Mouse (Mus musculus) hindbrain, embryonic 12.5 days (tissue): ENCODE measurements around the gene Tnnt1. TPM values are rescaled to one million over a fixed set of nuclear protein-coding genes. Genes with fewer than 3 reads are reported as not detected.

ENCODE experiments used
- ATAC-seq: fragments of 200-750 bp; cut with Nextera tagmentation; 2 replicates; pipeline ENCODE4 v1.8.0; 2017; ENCODE audit warnings: moderate TSS enrichment; ENCODE audit not compliant: low FRiP score
- H3K27ac ChIP-seq: fragments of 300-500 bp; sonication (generic); 2 replicates; pipeline ENCODE4 v1.5.1; 2016; ENCODE audit warnings: mild to moderate bottlenecking
- H3K27me3 ChIP-seq: fragments of 300-500 bp; sonication (generic); 2 replicates; pipeline ENCODE4 v1.6.1; 2016; ENCODE audit warnings: mild to moderate bottlenecking
- H3K36me3 ChIP-seq: fragments of 300-500 bp; sonication (generic); 2 replicates; pipeline ENCODE4 v1.6.1; 2016; ENCODE audit warnings: mild to moderate bottlenecking
- H3K4me1 ChIP-seq: fragments of 300-500 bp; sonication (generic); 2 replicates; pipeline ENCODE4 v1.6.1; 2016
- H3K4me2 ChIP-seq: fragments of 300-500 bp; sonication (generic); replicated peaks from 2 replicates; pipeline ENCODE4 v1.6.1; 2016; ENCODE audit warnings: mild to moderate bottlenecking
- H3K4me3 ChIP-seq: fragments of 300-500 bp; sonication (generic); 2 replicates; pipeline ENCODE4 v1.5.1; 2016; ENCODE audit warnings: mild to moderate bottlenecking
- H3K9ac ChIP-seq: fragments of 300-500 bp; sonication (generic); 2 replicates; pipeline ENCODE4 v1.6.1; 2016; ENCODE audit warnings: mild to moderate bottlenecking, moderate library complexity
- H3K9me3 ChIP-seq: fragments of 300-500 bp; sonication (generic); replicated peaks from 2 replicates; pipeline ENCODE4 v1.6.1; 2016; ENCODE audit warnings: mild to moderate bottlenecking
- WGBS: fragments of 180-500 bp; shearing (Covaris S2); methylation state at CpG from one replicate; pipeline ENCODE4 v1.1.7; 2016; 5-methylcytosine and 5-hydroxymethylcytosine counted together
- polyA plus RNA-seq: library from polyadenylated mRNA; unstranded; fragments of >200 nt; fragmentation: Nextera tagmentation; extraction: Ambion mirVana; gene quantifications from 2 replicates; pipeline ENCODE4 v1.2.1, GENCODE M21; 2016

Gene Tnnt1
- polyA plus RNA-seq, 1 experiment from 2014 or later: 19.2 TPM

DNA sequence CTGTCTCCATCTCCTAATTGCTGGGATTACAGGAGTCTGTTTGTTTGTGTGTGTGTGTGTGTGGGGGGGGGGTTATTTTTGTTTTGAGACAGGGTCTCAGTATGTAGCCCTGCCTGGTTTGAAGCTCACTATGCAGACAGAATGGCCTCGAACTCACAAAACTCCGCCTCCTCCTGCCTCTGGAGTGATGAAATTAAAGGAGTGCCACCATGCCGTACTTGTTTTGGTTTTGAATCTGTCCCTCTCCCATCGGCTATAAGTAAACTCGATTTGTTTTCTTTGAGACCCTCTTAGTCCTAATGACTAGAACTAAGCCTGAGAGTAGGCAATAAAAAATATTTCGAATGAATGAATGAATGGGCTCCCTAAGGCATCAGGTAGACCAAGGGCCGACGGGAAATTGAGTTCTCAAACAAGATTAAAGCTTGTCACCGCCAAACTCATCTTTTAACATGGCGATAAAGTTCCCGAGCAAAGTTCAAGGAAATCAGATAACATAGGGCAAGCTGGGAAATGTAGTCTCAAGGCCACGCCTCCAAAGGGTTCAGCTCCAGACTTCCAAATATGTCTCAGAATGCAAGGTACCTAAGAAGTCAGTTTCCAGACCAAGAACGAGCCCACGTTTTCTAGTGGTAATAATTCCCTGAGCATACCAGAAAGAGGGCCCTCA lies 13.6 kb downstream of the Tnnt1 start:
- Histone ChIP-seq H3K27me3 (no peaks in the 10 kb centered on the region), H3K27ac (no peak overlapping the region), H3K4me1 (peaks cover 31% of the 10 kb centered on the region), H3K9ac (peak overlapping the region; percentile 97), H3K36me3 (0 out of 2 replicates have a peak, but pooled peaks cover under 1% of the 10 kb centered on the region), H3K9me3 (no peaks in the 10 kb centered on the region), H3K4me2 (peak overlapping the region; percentile 89), H3K4me3 (peak overlapping the region; percentile 97)
- 12% methylated on average over 14 of the region's 14 CpGs for WGBS
- peak; percentile 9; the same call in 1 of the 2 replicates for ATAC-seq

DNA sequence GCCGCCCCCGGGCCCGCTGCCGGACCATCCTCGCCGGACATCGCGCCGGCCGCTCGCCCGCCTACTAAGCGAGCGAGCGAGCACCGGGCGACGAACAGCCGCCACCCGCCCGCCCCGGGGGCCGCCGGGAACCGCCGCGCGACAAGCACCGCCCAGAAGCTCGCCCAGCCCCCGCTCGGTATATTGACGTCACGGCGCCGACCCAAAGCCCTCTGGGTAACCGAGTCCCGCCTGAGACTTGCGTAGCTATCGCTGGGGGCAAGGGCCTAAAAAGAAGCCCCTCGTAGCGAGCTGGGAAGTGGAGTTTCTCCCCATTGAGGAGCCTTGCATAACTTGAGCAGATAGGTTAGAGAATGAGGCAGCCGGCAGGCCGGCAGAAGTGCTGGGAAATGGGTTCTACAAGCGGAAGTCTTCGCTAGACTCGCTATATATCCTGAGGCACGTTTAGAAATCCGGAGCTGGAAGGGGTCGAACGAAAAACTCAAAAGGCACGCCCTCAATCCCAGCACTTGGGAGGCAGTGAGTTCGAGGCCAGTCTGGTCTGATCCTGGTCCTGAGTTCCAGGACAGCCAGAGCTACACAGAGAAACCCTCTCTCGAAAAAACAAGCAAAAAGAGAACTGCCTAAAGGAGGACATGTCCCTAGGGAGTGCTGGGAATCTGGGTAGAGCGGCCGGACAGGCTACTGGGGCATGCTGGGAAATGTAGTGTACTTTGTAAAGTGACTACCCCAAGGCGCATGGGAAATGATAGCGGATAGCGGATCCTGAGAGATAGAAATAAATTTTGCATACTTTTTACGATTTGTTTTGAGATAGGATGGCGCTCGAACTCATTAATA lies 14.4 kb downstream of the Tnnt1 start, which contains the start of gene Ppp1r12c:
Gene Ppp1r12c (minus strand): TSS at position 123 of the 840 bp plus-strand sequence.
- peak within 1 kb of the TSS; percentile 88 for H3K27ac ChIP-seq
- H3K4me2 ChIP-seq: peak within 1 kb of the TSS; percentile 89
- under 1% methylated on average over 58 of the region's 62 CpGs for WGBS
- no peaks in the 10 kb centered on the region for H3K9me3 ChIP-seq
- H3K4me1 ChIP-seq: peaks cover 38% of the 10 kb centered on the region
- H3K36me3 ChIP-seq: peaks cover 8% of the 10 kb centered on the region; the same call in 1 of the 2 replicates
- H3K9ac ChIP-seq: peak within 1 kb of the TSS; percentile 97
- peak; percentile 92 for ATAC-seq
- H3K4me3 ChIP-seq: peak within 1 kb of the TSS; percentile 97
- no peaks in the 10 kb centered on the region for H3K27me3 ChIP-seq

GRCm38 (mm10) chr7:4500892-4501471 lies 15.2 kb downstream of the Tnnt1 start:
- Histone ChIP-seq H3K36me3 (peaks cover 15% of the 10 kb centered on the region), H3K27ac (peak overlapping the region; percentile 88), H3K4me1 (peaks cover 38% of the 10 kb centered on the region), H3K4me2 (peak overlapping the region; percentile 89), H3K4me3 (peak overlapping the region; percentile 97), H3K9me3 (no peaks in the 10 kb centered on the region), H3K9ac (peak overlapping the region; percentile 97), H3K27me3 (no peaks in the 10 kb centered on the region)
- ATAC-seq: peak; percentile 41
- under 1% methylated on average over 40 of the region's 52 CpGs for WGBS

- no peak overlapping the region for H3K4me3 ChIP-seq
These were observed 17.1 kb downstream of the Tnnt1 start for GRCm38 (mm10) chr7:4499034-4499433.

GRCm38 (mm10) chr7:4498251-4498650 lies 17.9 kb downstream of the Tnnt1 start:
- Histone ChIP-seq H3K4me1 (peaks cover 38% of the 10 kb centered on the region), H3K9me3 (no peaks in the 10 kb centered on the region), H3K27ac (0 out of 2 replicates have a peak overlapping the region, but pooled peaks have one; percentile 7), H3K9ac (0 out of 2 replicates have a peak overlapping the region, but pooled peaks have one; percentile 23), H3K27me3 (no peaks in the 10 kb centered on the region), H3K4me3 (no peak overlapping the region), H3K4me2 (peak overlapping the region; percentile 89), H3K36me3 (peaks cover 37% of the 10 kb centered on the region)
- ATAC-seq: peak; percentile 39
- 11% methylated on average over 9 of the region's 9 CpGs for WGBS

More at GRCm38 (mm10) chr7:4499034-4499433, 17.1 kb downstream of the Tnnt1 start:
- no peak for ATAC-seq
- Histone ChIP-seq H3K36me3 (peaks cover 30% of the 10 kb centered on the region), H3K4me1 (peaks cover 38% of the 10 kb centered on the region), H3K4me2 (peak overlapping the region; percentile 89), H3K9me3 (no peaks in the 10 kb centered on the region), H3K27me3 (no peaks in the 10 kb centered on the region), H3K27ac (no peak overlapping the region), H3K9ac (peak overlapping the region; percentile 97; the same call in 1 of the 2 replicates)
- 92% methylated on average over 4 of the region's 4 CpGs for WGBS

DNA sequence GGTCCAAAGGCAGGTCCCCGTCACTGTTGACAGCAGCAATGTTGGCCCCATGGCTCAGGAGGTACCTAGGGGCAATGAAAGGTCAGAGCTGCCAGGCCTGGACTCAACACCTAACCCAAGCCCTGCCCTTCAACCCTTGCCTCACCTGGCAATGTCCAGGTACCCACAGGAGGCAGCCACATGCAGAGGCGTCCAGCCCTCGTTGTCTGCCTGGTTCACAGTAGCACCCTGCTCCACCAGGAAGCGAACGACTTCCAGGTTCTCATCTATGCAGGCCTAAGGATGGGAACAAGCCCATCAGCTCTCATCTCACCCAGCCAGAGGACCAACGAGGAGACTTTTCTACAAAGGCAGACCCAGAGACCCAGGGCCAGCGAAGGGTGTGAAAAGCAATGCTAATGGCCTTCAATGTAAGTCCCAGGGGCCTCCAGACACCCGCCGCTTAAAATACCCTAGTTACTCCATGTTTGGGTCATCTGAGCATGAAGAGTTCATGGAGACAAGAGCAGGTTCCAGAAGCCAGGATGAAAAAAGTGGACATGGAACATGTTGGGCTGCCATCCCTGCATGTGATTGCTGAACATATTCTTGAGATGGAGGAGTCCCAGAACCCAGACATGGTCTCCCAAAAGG lies 18.8 kb downstream of the Tnnt1 start:
- H3K27ac ChIP-seq: no peak overlapping the region
- H3K9me3 ChIP-seq: no peaks in the 10 kb centered on the region
- ATAC-seq: no peak
- 94% methylated on average over 9 of the region's 9 CpGs for WGBS
- H3K4me1 ChIP-seq: peaks cover 38% of the 10 kb centered on the region
- no peak overlapping the region for H3K4me3 ChIP-seq
- H3K36me3 ChIP-seq: peaks cover 45% of the 10 kb centered on the region
- H3K9ac ChIP-seq: no peak overlapping the region
- no peaks in the 10 kb centered on the region for H3K27me3 ChIP-seq
- no peak overlapping the region for H3K4me2 ChIP-seq

DNA sequence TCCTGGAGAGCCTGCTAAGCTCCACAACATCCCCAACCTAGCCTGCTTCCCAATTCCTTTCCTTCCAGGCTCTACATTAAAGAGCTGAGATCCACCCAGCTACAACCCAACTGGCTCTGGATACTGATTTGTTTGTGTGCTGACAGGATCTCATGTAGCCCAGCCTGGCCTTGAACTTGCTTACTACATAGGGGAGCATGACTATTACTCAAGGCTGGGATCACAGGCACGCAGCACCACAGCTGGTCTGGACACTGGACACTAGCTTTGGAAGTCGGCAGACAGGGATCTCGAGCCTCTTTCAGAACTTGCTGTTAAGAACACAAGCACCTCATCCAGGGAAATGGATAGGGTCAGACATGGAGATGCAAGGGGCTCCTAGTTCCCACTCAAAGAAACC lies 19.7 kb downstream of the Tnnt1 start:
- no peak overlapping the region for H3K4me3 ChIP-seq
- 94% methylated on average over 3 of the region's 3 CpGs for WGBS
- H3K4me1 ChIP-seq: peaks cover 38% of the 10 kb centered on the region
- no peaks in the 10 kb centered on the region for H3K9me3 ChIP-seq
- H3K27me3 ChIP-seq: no peaks in the 10 kb centered on the region
- peaks cover 52% of the 10 kb centered on the region for H3K36me3 ChIP-seq
- ATAC-seq: no peak
- no peak overlapping the region for H3K9ac ChIP-seq
- H3K4me2 ChIP-seq: no peak overlapping the region
- H3K27ac ChIP-seq: no peak overlapping the region

DNA sequence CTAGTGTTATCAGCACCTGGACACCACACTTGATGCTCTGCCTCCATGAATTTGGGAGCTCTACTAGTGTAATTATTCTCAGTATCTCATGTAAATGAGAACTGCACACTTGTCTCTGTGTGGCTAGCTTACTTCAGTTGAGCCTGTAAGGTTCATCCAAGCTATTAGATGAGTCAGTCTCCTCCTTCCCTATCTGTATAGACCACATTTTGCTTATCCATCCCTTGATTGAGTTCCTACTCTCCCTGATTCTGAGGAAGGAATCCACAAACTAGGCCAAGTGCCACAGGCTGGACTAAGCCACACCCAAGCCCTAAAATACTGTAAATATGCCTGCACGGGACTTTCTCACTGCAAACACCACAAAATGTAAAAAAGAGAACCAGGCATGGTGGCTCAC lies 22.2 kb downstream of the Tnnt1 start:
- no peaks in the 10 kb centered on the region for H3K9me3 ChIP-seq
- WGBS: 81% methylated on average over 1 of the region's 1 CpGs
- no peak overlapping the region for H3K27ac ChIP-seq
- H3K36me3 ChIP-seq: peaks cover 68% of the 10 kb centered on the region
- no peaks in the 10 kb centered on the region for H3K27me3 ChIP-seq
- H3K4me3 ChIP-seq: no peak overlapping the region
- H3K4me2 ChIP-seq: no peak overlapping the region
- ATAC-seq: no peak
- H3K4me1 ChIP-seq: peaks cover 21% of the 10 kb centered on the region
- H3K9ac ChIP-seq: no peak overlapping the region

GRCm38 (mm10) chr7:4492284-4493224 lies 23.6 kb downstream of the Tnnt1 start:
- Histone ChIP-seq H3K4me1 (peaks cover 7% of the 10 kb centered on the region), H3K4me2 (no peak overlapping the region), H3K27ac (no peak overlapping the region), H3K36me3 (peaks cover 73% of the 10 kb centered on the region), H3K9me3 (no peaks in the 10 kb centered on the region), H3K27me3 (no peaks in the 10 kb centered on the region), H3K4me3 (no peak overlapping the region; the same call in 1 of the 2 replicates), H3K9ac (no peak overlapping the region)
- 87% methylated on average over 13 of the region's 13 CpGs for WGBS
- no peak for ATAC-seq

- peaks cover 66% of the 10 kb centered on the region for H3K36me3 ChIP-seq
- no peaks in the 10 kb centered on the region for H3K4me1 ChIP-seq
- H3K27me3 ChIP-seq: no peaks in the 10 kb centered on the region
- WGBS: 87% methylated on average over 6 of the region's 6 CpGs
- H3K4me2 ChIP-seq: no peak overlapping the region
- H3K9ac ChIP-seq: no peak overlapping the region
- no peak overlapping the region for H3K4me3 ChIP-seq
- no peak overlapping the region for H3K27ac ChIP-seq
- H3K9me3 ChIP-seq: no peaks in the 10 kb centered on the region
- no peak for ATAC-seq
These were observed 24.9 kb downstream of the Tnnt1 start for GRCm38 (mm10) chr7:4491308-4491707.

DNA sequence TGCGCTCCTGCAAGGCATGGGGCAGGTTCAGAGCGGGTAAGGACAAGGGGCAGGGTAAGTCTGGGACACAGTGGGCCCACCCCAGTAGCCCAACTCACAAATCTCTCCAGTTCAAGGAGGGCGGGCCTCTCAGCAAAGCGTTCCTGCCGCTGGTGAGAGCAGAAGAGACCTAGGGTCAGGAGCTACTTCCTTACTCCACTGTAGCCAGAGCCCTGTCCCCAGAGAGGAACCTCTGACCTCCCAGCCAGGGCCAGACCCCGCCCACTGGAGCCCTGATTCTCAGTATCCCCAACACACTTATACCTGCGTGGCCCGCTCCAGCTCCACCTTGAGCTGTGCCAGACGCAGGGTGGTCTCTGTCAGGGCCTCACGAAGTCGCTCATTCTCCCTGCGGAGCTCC lies 33.9 kb downstream of the Tnnt1 start:
- Histone ChIP-seq H3K4me3 (no peak overlapping the region), H3K9ac (no peak overlapping the region), H3K9me3 (no peaks in the 10 kb centered on the region), H3K4me1 (peaks cover 20% of the 10 kb centered on the region), H3K4me2 (no peak overlapping the region), H3K27ac (no peak overlapping the region), H3K27me3 (peaks cover 6% of the 10 kb centered on the region), H3K36me3 (peaks cover 61% of the 10 kb centered on the region)
- 85% methylated on average over 12 of the region's 12 CpGs for WGBS
- ATAC-seq: no peak
